Mouse (Mus musculus): ENCODE measurements at regions not wholly inside any gene's neighbourhood (a gene's known extent, or its start where the extent isn't known, plus 50 kb on each side); places are given as distances from the start of the nearest gene placed in this dataset.

DNA sequence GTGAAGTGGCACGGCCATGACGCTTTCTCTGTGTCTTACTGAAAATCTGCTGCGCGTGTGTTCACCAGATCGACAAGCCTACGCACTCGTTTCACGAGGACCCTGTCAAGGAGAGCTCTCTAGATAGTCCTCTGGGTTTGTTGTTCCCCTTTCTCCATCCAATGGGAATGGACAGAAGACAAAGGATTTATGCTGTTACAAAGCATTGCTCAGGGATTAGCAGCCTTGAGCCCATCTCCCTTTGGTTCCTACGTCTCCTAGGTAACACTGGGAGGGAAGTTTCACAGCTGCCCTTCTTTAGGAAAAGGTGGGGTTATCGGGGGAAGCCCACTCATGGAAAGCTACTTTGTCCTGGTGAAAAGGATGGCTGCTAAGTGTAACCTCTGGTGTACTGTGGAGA lies 212.7 kb upstream of the Tbc1d5 start:
- TF ChIP-seq CTCF (IDR thresholded peaks at IDR 0.05; ENCODE audit: low read depth, low read length) (no peak), POLR2A (IDR thresholded peaks at IDR 0.05; ENCODE audit: borderline replicate concordance, low read depth, low read length) (no peak)

Measured in bone marrow macrophage, adult 2 months (primary cell).